Mouse (Mus musculus) cerebellum, postnatal 14 days (tissue): ENCODE data around the gene Slc25a33.

Experiments
- DNase-seq, 2 experiments: peaks; one replicate each; pipeline ENCODE4 v3.0.0; 2021; ENCODE audit warnings: mixed read lengths in 2 of 2

Gene Slc25a33

GRCm38 (mm10) chr4:149725661-149726350, 48.3 kb downstream of the Slc25a33 start:
- peak; percentile 95 to 98 for DNase-seq

- no peak for DNase-seq
These were observed 49.1 kb downstream of the Slc25a33 start for GRCm38 (mm10) chr4:149724916-149725470.

- DNase-seq = peak; percentile 89 to 92
These were observed 50.0 kb downstream of the Slc25a33 start for GRCm38 (mm10) chr4:149723855-149724731.

GRCm38 (mm10) chr4:149723021-149723390, 51.1 kb downstream of the Slc25a33 start:
- peak in 1 of 2 experiments; percentile 46 for DNase-seq

- no peak for DNase-seq
These were observed 51.7 kb downstream of the Slc25a33 start for GRCm38 (mm10) chr4:149722104-149723020.

GRCm38 (mm10) chr4:149721163-149721562, 52.9 kb downstream of the Slc25a33 start:
- no peak for DNase-seq

GRCm38 (mm10) chr4:149719686-149720085, 54.4 kb downstream of the Slc25a33 start:
- DNase-seq = peak; percentile 77 to 88

- no peak for DNase-seq
These were observed 59.5 kb downstream of the Slc25a33 start for GRCm38 (mm10) chr4:149714542-149714941.

GRCm38 (mm10) chr4:149711955-149712354, 62.1 kb downstream of the Slc25a33 start:
- DNase-seq = peak; percentile 70 to 79

- DNase-seq = no peak
These were observed 62.6 kb downstream of the Slc25a33 start for GRCm38 (mm10) chr4:149711485-149711884.

- peak; percentile 30 to 48 for DNase-seq
These were observed 63.6 kb downstream of the Slc25a33 start for GRCm38 (mm10) chr4:149710510-149710909.

GRCm38 (mm10) chr4:149705941-149706340, 68.1 kb downstream of the Slc25a33 start:
- no peak for DNase-seq

GRCm38 (mm10) chr4:149705298-149705697, 68.8 kb downstream of the Slc25a33 start:
- no peak for DNase-seq

GRCm38 (mm10) chr4:149702210-149702979, 71.7 kb downstream of the Slc25a33 start, which contains the start of gene Pik3cd:
TSS of gene Pik3cd (minus strand) at chr4:149702571.
- DNase-seq = no peak

- DNase-seq = no peak
These were observed 72.5 kb downstream of the Slc25a33 start for GRCm38 (mm10) chr4:149701426-149702209.

GRCm38 (mm10) chr4:149699953-149700352, 74.1 kb downstream of the Slc25a33 start:
- no peak for DNase-seq

GRCm38 (mm10) chr4:149698197-149698821, 75.8 kb downstream of the Slc25a33 start:
- DNase-seq = peak; percentile 46 to 47

GRCm38 (mm10) chr4:149697506-149698196, 76.4 kb downstream of the Slc25a33 start:
- no peak for DNase-seq

- DNase-seq = no peak
These were observed 77.7 kb downstream of the Slc25a33 start for GRCm38 (mm10) chr4:149696189-149696971.
